Mouse (Mus musculus) bone marrow, adult 2 months (tissue): ENCODE results near the gene Ambp.

Source experiments
- CTCF ChIP-seq: fragments of 200-500 bp; IDR thresholded peaks from 2 replicates; pipeline ENCODE4 v1.5.1; 2011; ENCODE audit warnings: low read length, control low read depth; ENCODE audit not compliant: control insufficient read depth, insufficient read depth
- POLR2A ChIP-seq: fragments of 200-500 bp; IDR thresholded peaks from 2 replicates; pipeline ENCODE4 v1.6.1; 2011; ENCODE audit warnings: low read depth, mild to moderate bottlenecking, control low read depth, low read length, borderline replicate concordance; ENCODE audit not compliant: control insufficient read depth

GRCm38 (mm10) chr4:63118639-63119437 is 35.8 kb downstream of the Ambp start:
- TF ChIP-seq POLR2A (no peak), CTCF (peak; percentile 89)
